Mouse (Mus musculus): ENCODE measurements at regions not wholly inside any gene's neighbourhood (a gene's known extent, or its start where the extent isn't known, plus 50 kb on each side); places are given as distances from the start of the nearest gene placed in this dataset.

GRCm38 (mm10) chr13:101216421-101216820, 383.2 kb upstream of the Slc30a5 start:
- no peak for TF ChIP-seq CTCF (IDR thresholded peaks at IDR 0.05)
- no peak for TF ChIP-seq EP300 (IDR thresholded peaks at IDR 0.05)
